Mouse (Mus musculus) ES-E14 (cell line): ENCODE measurements at regions not wholly inside any gene's neighbourhood (a gene's known extent, or its start where the extent isn't known, plus 50 kb on each side); places are given as distances from the start of the nearest gene placed in this dataset.

Experiments used
- DNase-seq: peaks from one replicate; pipeline ENCODE4 v3.0.0-alpha.2; 2013; ENCODE audit warnings: low read depth, low spot score
- H3K27ac ChIP-seq: 2 replicates; pipeline ENCODE4 v1.5.1; 2012; ENCODE audit warnings: low read depth, mild to moderate bottlenecking, low read length, moderate library complexity, mixed read lengths; ENCODE audit not compliant: poor library complexity, insufficient read depth, severe bottlenecking
- H3K36me3 ChIP-seq: 2 replicates; pipeline ENCODE4 v1.6.1; 2012; ENCODE audit warnings: mild to moderate bottlenecking, low read length, moderate library complexity, mixed read lengths; ENCODE audit not compliant: control insufficient read depth, poor library complexity, insufficient read depth, severe bottlenecking
- H3K4me1 ChIP-seq, 2 experiments: fragments of 150-350 bp in 1 of 2; sonication (generic) in 1 of 2; 2 replicates each; pipeline ENCODE4 v1.6.1; 2012; ENCODE audit warnings: low read length in 2 of 2, mild to moderate bottlenecking in 1 of 2, mixed read lengths in 1 of 2; ENCODE audit not compliant: control insufficient read depth in 2 of 2, insufficient read depth in 2 of 2, poor library complexity in 1 of 2
- H3K4me3 ChIP-seq, 2 experiments: fragments of 150-350 bp in 1 of 2; sonication (generic) in 1 of 2; 2 replicates each; pipeline ENCODE4 v1.5.1; 2012; ENCODE audit warnings: low read length in 2 of 2, low read depth in 1 of 2, mild to moderate bottlenecking in 1 of 2, mixed read lengths in 1 of 2; ENCODE audit not compliant: insufficient read depth in 1 of 2, poor library complexity in 1 of 2, severe bottlenecking in 1 of 2
- H3K9ac ChIP-seq: 2 replicates; pipeline ENCODE4 v1.6.1; 2012; ENCODE audit warnings: low read depth, mild to moderate bottlenecking, low read length, mixed read lengths; ENCODE audit not compliant: poor library complexity, insufficient read depth, severe bottlenecking
- H3K9me3 ChIP-seq: fragments of 150-350 bp; sonication (generic); 2 replicates; pipeline ENCODE4 v1.6.1; 2012; ENCODE audit warnings: low read depth, mild to moderate bottlenecking, low read length; ENCODE audit not compliant: control insufficient read depth, insufficient read depth
- CHD2 ChIP-seq: IDR thresholded peaks from 2 replicates; pipeline ENCODE4 v1.6.1; 2014; ENCODE audit warnings: mild to moderate bottlenecking, low read depth, low read length, inconsistent platforms
- HCFC1 ChIP-seq: IDR thresholded peaks from 2 replicates; pipeline ENCODE4 v1.6.1; 2012; ENCODE audit warnings: low read length, inconsistent platforms, borderline replicate concordance; ENCODE audit not compliant: insufficient read depth
- MAFK ChIP-seq: IDR thresholded peaks from 2 replicates; pipeline ENCODE4 v1.6.1; 2014; ENCODE audit warnings: mild to moderate bottlenecking, low read depth, low read length, inconsistent platforms; ENCODE audit not compliant: insufficient read depth
- ZC3H11A ChIP-seq: IDR thresholded peaks from 2 replicates; pipeline ENCODE4 v1.6.1; 2012; ENCODE audit warnings: low read depth, mild to moderate bottlenecking, inconsistent platforms, low read length, borderline replicate concordance
- ZNF384 ChIP-seq: IDR thresholded peaks from 2 replicates; pipeline ENCODE4 v1.6.1; 2012; ENCODE audit warnings: low read depth, low read length, inconsistent platforms
- in situ Hi-C, 2 experiments: fragments of 600-800 bp; cut with MboI; formaldehyde crosslinking; loops; one replicate each; pipeline ENCODE4 v1.15.1; 2025; ENCODE audit warnings: low sequenced_read_pairs in 2 of 2, inconsistent platforms in 1 of 2; ENCODE audit not compliant: unreplicated experiment in 2 of 2

GRCm38 (mm10) chr11:112234492-112235116 is 547.4 kb upstream of the Sox9 start:
- Histone ChIP-seq H3K9me3 (no peaks in the 10 kb centered on the region), H3K9ac (no peak overlapping the region), H3K4me3 (no peak overlapping the region), H3K36me3 (no peaks in the 10 kb centered on the region), H3K27ac (no peak overlapping the region), H3K4me1 (no peaks in the 10 kb centered on the region)
- DNase-seq = no peak
- no peak for TF ChIP-seq ZNF384
- no peak for TF ChIP-seq ZC3H11A
- no peak for TF ChIP-seq HCFC1
- TF ChIP-seq MAFK = no peak
- no peak for TF ChIP-seq CHD2
- in situ Hi-C loops = no loop called here

- H3K9me3 ChIP-seq = no peaks in the 10 kb centered on the region
- H3K4me3 ChIP-seq = no peak overlapping the region
- TF ChIP-seq HCFC1 (no peak), ZNF384 (no peak)
- in situ Hi-C loops = no loop called here
- no peaks in the 10 kb centered on the region for H3K36me3 ChIP-seq
- H3K27ac ChIP-seq = no peak overlapping the region
- H3K9ac ChIP-seq = no peak overlapping the region
- H3K4me1 ChIP-seq = no peaks in the 10 kb centered on the region
- DNase-seq = no peak
Measured at GRCm38 (mm10) chr11:112238960-112239884, 542.8 kb upstream of the Sox9 start.

GRCm38 (mm10) chr11:112252548-112252947 is 529.5 kb upstream of the Sox9 start:
- H3K4me1 ChIP-seq = no peaks in the 10 kb centered on the region
- DNase-seq = no peak
- in situ Hi-C loops = no loop called here
- H3K4me3 ChIP-seq = no peak overlapping the region
- TF ChIP-seq HCFC1 = no peak
- TF ChIP-seq ZNF384 = no peak
- no peak for TF ChIP-seq MAFK
- no peak for TF ChIP-seq ZC3H11A
- no peak for TF ChIP-seq CHD2
- H3K27ac ChIP-seq = no peak overlapping the region
- H3K36me3 ChIP-seq = no peaks in the 10 kb centered on the region
- H3K9ac ChIP-seq = no peak overlapping the region
- no peaks in the 10 kb centered on the region for H3K9me3 ChIP-seq

GRCm38 (mm10) chr11:112253061-112253460 is 529.0 kb upstream of the Sox9 start:
- no peak overlapping the region for H3K4me3 ChIP-seq
- DNase-seq = no peak
- H3K27ac ChIP-seq = no peak overlapping the region
- H3K9me3 ChIP-seq = no peaks in the 10 kb centered on the region
- H3K36me3 ChIP-seq = no peaks in the 10 kb centered on the region
- TF ChIP-seq ZC3H11A = no peak
- no peak for TF ChIP-seq ZNF384
- TF ChIP-seq MAFK = no peak
- no peak for TF ChIP-seq CHD2
- no peak for TF ChIP-seq HCFC1
- no peak overlapping the region for H3K9ac ChIP-seq
- in situ Hi-C loops = no loop called here
- no peaks in the 10 kb centered on the region for H3K4me1 ChIP-seq
